Mouse (Mus musculus) T-helper 2 cell (primary cell): ENCODE data around the gene Uchl3.

ENCODE experiments used
- in situ Hi-C: fragments of 300-600 bp; cut with MboI, MseI; formaldehyde crosslinking; loops from one replicate; pipeline ENCODE4 v1.15.1; 2025; ENCODE audit warnings: high pct_unique_total_duplicates

Uchl3 gene

GRCm38 (mm10) chr14:101653581-101654525 lies at the start of gene Uchl3:
Gene Uchl3, plus strand, starts transcription at chr14:101653967.
- in situ Hi-C loops, result no loop called here

GRCm38 (mm10) chr14:101605843-101606242 lies 47.9 kb upstream of the Uchl3 start:
- in situ Hi-C loops, result no loop called here

GRCm38 (mm10) chr14:101607631-101608518 lies 45.9 kb upstream of the Uchl3 start:
- in situ Hi-C loops, result no loop called here

GRCm38 (mm10) chr14:101608519-101609368 lies 45.0 kb upstream of the Uchl3 start, which contains the start of gene Tbc1d4:
Gene Tbc1d4, minus strand, starts transcription at chr14:101609191.
- in situ Hi-C loops, result no loop called here

GRCm38 (mm10) chr14:101610701-101611100 lies 43.1 kb upstream of the Uchl3 start:
- in situ Hi-C loops, result no loop called here

GRCm38 (mm10) chr14:101613206-101613605 lies 40.6 kb upstream of the Uchl3 start:
- in situ Hi-C loops, result no loop called here

- in situ Hi-C loops, result no loop called here
Observed at GRCm38 (mm10) chr14:101616178-101616577, 37.6 kb upstream of the Uchl3 start.

GRCm38 (mm10) chr14:101617680-101618079 lies 36.1 kb upstream of the Uchl3 start:
- in situ Hi-C loops, result no loop called here

GRCm38 (mm10) chr14:101630548-101630947 lies 23.2 kb upstream of the Uchl3 start:
- in situ Hi-C loops, result no loop called here

- in situ Hi-C loops, result no loop called here
Observed at GRCm38 (mm10) chr14:101635765-101636164, 18.0 kb upstream of the Uchl3 start.

- in situ Hi-C loops, result no loop called here
Observed at GRCm38 (mm10) chr14:101637381-101637780, 16.4 kb upstream of the Uchl3 start.

- in situ Hi-C loops, result loop anchor here (10.0 kb wide), 1 partner anchor 165 kb away; no protein-coding TSS in a partner anchor
Observed at GRCm38 (mm10) chr14:101640153-101640843, 13.5 kb upstream of the Uchl3 start, which contains the start of gene Commd6. Gene Commd6, minus strand, starts transcription at chr14:101640686.

GRCm38 (mm10) chr14:101644948-101645347 lies 8.8 kb upstream of the Uchl3 start:
- in situ Hi-C loops, result loop anchor here (10.0 kb wide), 1 partner anchor 170 kb away; no protein-coding TSS in a partner anchor

- in situ Hi-C loops, result no loop called here
Observed at GRCm38 (mm10) chr14:101650551-101650950, 3.2 kb upstream of the Uchl3 start.

- in situ Hi-C loops, result no loop called here
Observed at GRCm38 (mm10) chr14:101652571-101652970, 1.2 kb upstream of the Uchl3 start.

- in situ Hi-C loops, result no loop called here
Observed at GRCm38 (mm10) chr14:101654526-101654909, 751 bp downstream of the Uchl3 start.

GRCm38 (mm10) chr14:101656307-101656706 lies 2.5 kb downstream of the Uchl3 start:
- in situ Hi-C loops, result no loop called here

GRCm38 (mm10) chr14:101661654-101662412 lies 8.1 kb downstream of the Uchl3 start:
- in situ Hi-C loops, result no loop called here

GRCm38 (mm10) chr14:101664274-101664673 lies 10.5 kb downstream of the Uchl3 start:
- in situ Hi-C loops, result no loop called here

- in situ Hi-C loops, result no loop called here
Observed at GRCm38 (mm10) chr14:101666056-101666455, 12.3 kb downstream of the Uchl3 start.
